Mouse (Mus musculus): ENCODE measurements around the gene Bnc1. TPM values are rescaled to one million over a fixed set of nuclear protein-coding genes. Genes with fewer than 3 reads are reported as not detected.

Bnc1 gene
- total RNA-seq, 1 experiment = 0.27 TPM

DNA sequence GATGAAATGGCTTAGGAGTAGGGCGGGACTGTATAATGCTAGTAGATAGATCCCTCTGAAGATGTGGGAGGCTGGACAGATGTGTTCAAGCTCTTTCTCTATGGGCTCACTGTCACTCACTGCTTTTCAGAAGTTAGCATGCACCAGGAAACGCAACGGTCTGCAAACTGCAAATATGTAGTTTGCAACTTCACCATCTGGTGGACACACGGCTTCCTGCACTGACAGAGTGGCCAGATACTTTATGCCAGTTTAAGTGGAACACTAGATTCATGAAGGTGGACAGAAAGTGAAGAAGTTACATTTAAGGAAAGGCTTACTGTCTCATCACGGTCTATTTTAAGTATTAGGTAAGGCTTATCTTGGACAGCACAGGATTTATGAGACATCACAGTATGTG, 25.9 kb downstream of the Bnc1 start:
- no peak for DNase-seq (ENCODE audit: low read depth, low spot score)
- in situ Hi-C loops (cut with MboI; ENCODE audit: low sequenced_read_pairs in 2 of 2, unreplicated experiment in 2 of 2) = loop anchor here in 1 of 2 experiments (10.0 kb wide), 2 partner anchors 159 to 309 kb away; no protein-coding TSS in a partner anchor
- TF ChIP-seq CHD2 (IDR thresholded peaks at IDR 0.05; ENCODE audit: low read depth, low read length) = no peak
- no peak for TF ChIP-seq HCFC1 (IDR thresholded peaks at IDR 0.05; ENCODE audit: borderline replicate concordance, insufficient read depth, low read length)
- TF ChIP-seq MAFK (IDR thresholded peaks at IDR 0.05; ENCODE audit: insufficient read depth, low read depth, low read length) = no peak
- no peak for TF ChIP-seq ZC3H11A (IDR thresholded peaks at IDR 0.05; ENCODE audit: borderline replicate concordance, low read depth, low read length)
- TF ChIP-seq ZNF384 (IDR thresholded peaks at IDR 0.05; ENCODE audit: low read depth, low read length) = no peak
- H3K27ac ChIP-seq (ENCODE audit: insufficient read depth, low read depth, low read length, poor library complexity, severe bottlenecking) = no peak overlapping the region
- H3K9ac ChIP-seq (ENCODE audit: insufficient read depth, low read depth, low read length, poor library complexity, severe bottlenecking) = no peak overlapping the region
- H3K36me3 ChIP-seq (ENCODE audit: control insufficient read depth, insufficient read depth, low read length, poor library complexity, severe bottlenecking) = no peaks in the 10 kb centered on the region
- H3K9me3 ChIP-seq (ENCODE audit: control insufficient read depth, insufficient read depth, low read depth, low read length) = no peaks in the 10 kb centered on the region
- no peaks in the 10 kb centered on the region for H3K4me1 ChIP-seq (ENCODE audit: control insufficient read depth in 2 of 2, insufficient read depth in 2 of 2, low read length in 2 of 2, poor library complexity in 1 of 2)
- no peak overlapping the region for H3K4me3 ChIP-seq (ENCODE audit: insufficient read depth in 1 of 2, low read depth in 1 of 2, low read length in 2 of 2, poor library complexity in 1 of 2, severe bottlenecking in 1 of 2)

DNA sequence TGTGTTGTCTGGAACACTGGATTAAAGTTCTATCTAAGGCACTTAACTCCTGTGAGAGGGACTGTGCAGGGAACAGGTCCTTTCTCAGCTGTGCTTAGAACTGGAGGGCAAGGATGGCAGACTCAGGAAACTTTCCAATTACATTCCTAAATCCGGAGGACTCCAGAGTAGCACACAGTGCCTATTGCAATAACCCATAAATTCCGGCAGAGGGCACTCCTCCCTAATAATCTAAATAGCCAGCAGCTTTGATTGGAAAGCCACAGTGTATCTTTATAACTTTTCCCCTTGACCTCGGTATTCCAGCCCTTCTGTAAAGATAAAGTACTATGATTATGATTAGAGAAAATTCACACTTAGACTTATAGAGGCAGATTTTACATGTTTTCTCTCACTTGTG, 32.4 kb downstream of the Bnc1 start:
- no peaks in the 10 kb centered on the region for H3K4me1 ChIP-seq (ENCODE audit: control insufficient read depth in 2 of 2, insufficient read depth in 2 of 2, low read length in 2 of 2, poor library complexity in 1 of 2)
- no peak overlapping the region for H3K4me3 ChIP-seq (ENCODE audit: insufficient read depth in 1 of 2, low read depth in 1 of 2, low read length in 2 of 2, poor library complexity in 1 of 2, severe bottlenecking in 1 of 2)
- H3K36me3 ChIP-seq (ENCODE audit: control insufficient read depth, insufficient read depth, low read length, poor library complexity, severe bottlenecking) = no peaks in the 10 kb centered on the region
- in situ Hi-C loops (cut with MboI; ENCODE audit: low sequenced_read_pairs in 2 of 2, unreplicated experiment in 2 of 2) = loop anchor here (5.0 to 10.0 kb wide), 4 partner anchors 158 to 315 kb away; no protein-coding TSS in a partner anchor
- H3K9ac ChIP-seq (ENCODE audit: insufficient read depth, low read depth, low read length, poor library complexity, severe bottlenecking) = no peak overlapping the region
- H3K9me3 ChIP-seq (ENCODE audit: control insufficient read depth, insufficient read depth, low read depth, low read length) = no peaks in the 10 kb centered on the region
- H3K27ac ChIP-seq (ENCODE audit: insufficient read depth, low read depth, low read length, poor library complexity, severe bottlenecking) = no peak overlapping the region
- TF ChIP-seq ZC3H11A (IDR thresholded peaks at IDR 0.05; ENCODE audit: borderline replicate concordance, low read depth, low read length) (peak; percentile 77), ZNF384 (IDR thresholded peaks at IDR 0.05; ENCODE audit: low read depth, low read length) (no peak)
- DNase-seq (ENCODE audit: low read depth, low spot score) = peak; percentile 37

DNA sequence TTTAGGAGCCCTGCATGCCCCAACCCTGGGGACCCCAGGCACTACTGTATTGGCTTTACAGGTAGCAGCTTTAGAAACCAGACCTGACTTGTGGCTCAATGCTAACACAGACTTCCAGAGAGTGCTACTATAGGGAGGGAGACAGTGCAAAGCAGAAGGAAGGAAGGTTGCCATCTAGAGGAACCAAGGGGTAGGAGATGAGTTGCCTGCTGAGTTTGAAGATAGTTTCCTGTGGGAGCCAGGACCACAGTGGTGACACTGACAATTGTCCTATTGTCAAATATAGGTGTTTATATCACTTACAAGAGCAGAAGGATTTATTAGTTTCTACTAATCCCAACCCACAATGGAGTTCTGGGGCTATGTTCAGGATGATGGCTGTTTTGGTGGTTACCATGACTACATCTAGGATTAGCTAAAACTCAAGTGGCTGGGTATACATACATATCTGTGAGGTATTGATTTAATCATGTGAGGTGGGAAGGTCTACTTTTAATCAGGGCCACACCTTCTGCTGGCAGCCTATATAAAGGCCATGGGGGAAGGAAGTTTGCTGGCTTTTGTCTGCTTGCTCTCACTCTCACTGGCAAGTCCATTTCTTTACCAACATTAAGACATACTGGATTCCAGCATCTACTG, 37.8 kb downstream of the Bnc1 start:
- Histone ChIP-seq H3K9me3 (ENCODE audit: control insufficient read depth, insufficient read depth, low read depth, low read length) (no peaks in the 10 kb centered on the region), H3K36me3 (ENCODE audit: control insufficient read depth, insufficient read depth, low read length, poor library complexity, severe bottlenecking) (no peaks in the 10 kb centered on the region), H3K9ac (ENCODE audit: insufficient read depth, low read depth, low read length, poor library complexity, severe bottlenecking) (no peak overlapping the region), H3K4me3 (ENCODE audit: insufficient read depth in 1 of 2, low read depth in 1 of 2, low read length in 2 of 2, poor library complexity in 1 of 2, severe bottlenecking in 1 of 2) (no peak overlapping the region), H3K27ac (ENCODE audit: insufficient read depth, low read depth, low read length, poor library complexity, severe bottlenecking) (no peak overlapping the region), H3K4me1 (ENCODE audit: control insufficient read depth in 2 of 2, insufficient read depth in 2 of 2, low read length in 2 of 2, poor library complexity in 1 of 2) (no peaks in the 10 kb centered on the region)
- no peak for DNase-seq (ENCODE audit: low read depth, low spot score)
- TF ChIP-seq MAFK (IDR thresholded peaks at IDR 0.05; ENCODE audit: insufficient read depth, low read depth, low read length) (no peak), ZNF384 (IDR thresholded peaks at IDR 0.05; ENCODE audit: low read depth, low read length) (no peak), ZC3H11A (IDR thresholded peaks at IDR 0.05; ENCODE audit: borderline replicate concordance, low read depth, low read length) (no peak), HCFC1 (IDR thresholded peaks at IDR 0.05; ENCODE audit: borderline replicate concordance, insufficient read depth, low read length) (no peak), CHD2 (IDR thresholded peaks at IDR 0.05; ENCODE audit: low read depth, low read length) (no peak)
- in situ Hi-C loops (cut with MboI; ENCODE audit: low sequenced_read_pairs in 2 of 2, unreplicated experiment in 2 of 2) = no loop called here

DNA sequence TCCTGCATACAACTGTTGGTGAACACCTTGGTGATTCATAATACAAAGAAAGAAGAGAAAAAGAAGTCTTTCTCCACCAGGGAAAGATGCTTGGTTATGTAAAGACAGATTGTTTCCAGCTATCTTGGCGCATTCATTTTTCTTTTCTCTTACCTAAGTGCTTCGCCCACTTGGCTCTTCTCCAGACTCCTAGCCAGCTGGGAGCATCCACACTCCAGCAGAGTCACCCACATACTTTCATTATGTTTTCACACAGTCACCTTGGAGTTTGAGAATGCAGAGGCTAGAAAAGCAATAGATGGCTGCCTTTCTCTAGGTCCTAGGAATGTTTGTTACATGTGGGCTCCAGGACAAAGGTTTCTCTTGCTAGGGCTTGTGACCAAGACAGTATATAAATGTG, 41.6 kb downstream of the Bnc1 start:
- Histone ChIP-seq H3K4me1 (ENCODE audit: control insufficient read depth in 2 of 2, insufficient read depth in 2 of 2, low read length in 2 of 2, poor library complexity in 1 of 2) (no peaks in the 10 kb centered on the region; a peak in 1 of 4 replicates), H3K9ac (ENCODE audit: insufficient read depth, low read depth, low read length, poor library complexity, severe bottlenecking) (no peak overlapping the region), H3K4me3 (ENCODE audit: insufficient read depth in 1 of 2, low read depth in 1 of 2, low read length in 2 of 2, poor library complexity in 1 of 2, severe bottlenecking in 1 of 2) (no peak overlapping the region), H3K27ac (ENCODE audit: insufficient read depth, low read depth, low read length, poor library complexity, severe bottlenecking) (no peak overlapping the region), H3K9me3 (ENCODE audit: control insufficient read depth, insufficient read depth, low read depth, low read length) (no peaks in the 10 kb centered on the region), H3K36me3 (ENCODE audit: control insufficient read depth, insufficient read depth, low read length, poor library complexity, severe bottlenecking) (no peaks in the 10 kb centered on the region)
- TF ChIP-seq CHD2 (IDR thresholded peaks at IDR 0.05; ENCODE audit: low read depth, low read length) = no peak
- no peak for TF ChIP-seq MAFK (IDR thresholded peaks at IDR 0.05; ENCODE audit: insufficient read depth, low read depth, low read length)
- TF ChIP-seq ZC3H11A (IDR thresholded peaks at IDR 0.05; ENCODE audit: borderline replicate concordance, low read depth, low read length) = no peak
- TF ChIP-seq ZNF384 (IDR thresholded peaks at IDR 0.05; ENCODE audit: low read depth, low read length) = no peak
- no peak for TF ChIP-seq HCFC1 (IDR thresholded peaks at IDR 0.05; ENCODE audit: borderline replicate concordance, insufficient read depth, low read length)
- in situ Hi-C loops (cut with MboI; ENCODE audit: low sequenced_read_pairs in 2 of 2, unreplicated experiment in 2 of 2) = no loop called here
- no peak for DNase-seq (ENCODE audit: low read depth, low spot score)

DNA sequence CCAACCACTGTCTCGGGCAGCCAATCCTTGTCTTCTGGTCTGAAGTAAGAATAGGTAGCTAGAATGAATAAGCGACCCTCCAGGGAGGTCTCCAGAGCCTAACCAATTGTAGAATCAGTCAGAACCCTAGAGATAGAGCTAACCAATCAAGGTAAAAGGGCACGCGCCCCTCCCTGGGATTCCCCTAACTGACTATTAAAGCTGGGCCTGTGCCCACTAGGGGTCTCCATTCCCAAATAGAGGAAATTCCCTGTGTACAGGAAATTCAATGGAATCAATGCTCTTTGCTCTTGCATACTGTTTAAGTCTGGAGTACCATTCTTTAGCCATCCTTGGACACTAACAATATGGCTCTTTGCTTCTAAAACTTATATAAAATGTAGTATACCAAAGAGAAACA, 46.7 kb downstream of the Bnc1 start:
- no peak for TF ChIP-seq ZC3H11A (IDR thresholded peaks at IDR 0.05; ENCODE audit: borderline replicate concordance, low read depth, low read length)
- no peak for TF ChIP-seq ZNF384 (IDR thresholded peaks at IDR 0.05; ENCODE audit: low read depth, low read length)
- TF ChIP-seq MAFK (IDR thresholded peaks at IDR 0.05; ENCODE audit: insufficient read depth, low read depth, low read length) = no peak
- TF ChIP-seq CHD2 (IDR thresholded peaks at IDR 0.05; ENCODE audit: low read depth, low read length) = no peak
- no peak for TF ChIP-seq HCFC1 (IDR thresholded peaks at IDR 0.05; ENCODE audit: borderline replicate concordance, insufficient read depth, low read length)
- Histone ChIP-seq H3K36me3 (ENCODE audit: control insufficient read depth, insufficient read depth, low read length, poor library complexity, severe bottlenecking) (no peaks in the 10 kb centered on the region), H3K4me1 (ENCODE audit: control insufficient read depth in 2 of 2, insufficient read depth in 2 of 2, low read length in 2 of 2, poor library complexity in 1 of 2) (no peaks in the 10 kb centered on the region; a peak in 1 of 4 replicates), H3K4me3 (ENCODE audit: insufficient read depth in 1 of 2, low read depth in 1 of 2, low read length in 2 of 2, poor library complexity in 1 of 2, severe bottlenecking in 1 of 2) (no peak overlapping the region), H3K27ac (ENCODE audit: insufficient read depth, low read depth, low read length, poor library complexity, severe bottlenecking) (no peak overlapping the region), H3K9ac (ENCODE audit: insufficient read depth, low read depth, low read length, poor library complexity, severe bottlenecking) (no peak overlapping the region), H3K9me3 (ENCODE audit: control insufficient read depth, insufficient read depth, low read depth, low read length) (no peaks in the 10 kb centered on the region)
- in situ Hi-C loops (cut with MboI; ENCODE audit: low sequenced_read_pairs in 2 of 2, unreplicated experiment in 2 of 2) = no loop called here
- no peak for DNase-seq (ENCODE audit: low read depth, low spot score)

Measured in ES-E14 (cell line).